Mouse (Mus musculus): ENCODE results near the gene Rgs9. TPM values are rescaled to one million over a fixed set of nuclear protein-coding genes. Genes with fewer than 3 reads are reported as not detected.
"Not testable (repeated sequence)": the region's sequence is repeated elsewhere in the genome, so short reads cannot be mapped to it uniquely, and the experiment has no call there.

Gene Rgs9
- 11.8 and 12.4 TPM in 2 replicates for polyA plus RNA-seq (2015; fragmentation: Nextera tagmentation; extraction: Ambion mirVana)

DNA sequence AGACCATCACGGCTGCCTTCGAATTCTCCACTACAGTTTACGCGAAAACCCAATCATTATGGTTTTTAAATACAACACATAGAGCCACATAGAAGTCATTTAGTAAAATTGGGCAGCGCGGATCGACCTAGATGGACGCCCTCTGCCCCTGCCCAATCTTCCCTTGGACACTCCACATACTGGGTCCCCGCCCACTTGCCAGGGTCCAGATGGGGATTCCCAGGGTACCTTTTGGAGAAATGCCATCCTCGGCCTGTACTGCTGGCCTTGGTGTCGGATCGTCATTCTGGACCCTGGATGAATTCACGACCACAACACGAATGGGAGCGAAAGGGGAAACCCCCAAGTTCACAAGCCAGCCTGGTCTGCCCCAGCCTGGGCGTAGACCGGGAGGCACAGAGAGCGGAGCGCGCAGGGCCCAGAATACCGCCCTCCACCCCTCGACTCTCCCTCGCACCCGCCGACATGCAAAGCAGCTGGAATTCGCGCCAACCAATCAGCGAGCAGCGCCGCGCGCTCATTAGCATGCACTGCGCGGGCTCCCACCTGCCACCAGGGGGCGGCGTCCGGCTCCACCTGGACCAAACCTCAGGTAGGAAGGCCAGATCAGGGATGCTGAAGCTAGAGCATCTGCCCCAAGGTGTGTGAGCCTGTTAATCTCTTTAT lies at the start of gene Rgs9:
Rgs9 (minus strand) TSS at position 420 of the 666 bp plus-strand sequence.
- Histone ChIP-seq H3K9me3 (no peaks in the 10 kb centered on the region), H3K36me3 (no peaks in the 10 kb centered on the region), H3K27me3 (no peaks in the 10 kb centered on the region), H3K27ac (replicated peaks) (peak within 1 kb of the TSS; percentile 55; the same call in 1 of the 2 replicates), H3K9ac (peak within 1 kb of the TSS; percentile 70), H3K4me1 (replicated peaks) (peaks cover 24% of the 10 kb centered on the region), H3K4me3 (peak within 1 kb of the TSS; percentile 61), H3K4me2 (peak within 1 kb of the TSS; percentile 95)
- peak; percentile 96 for ATAC-seq (ENCODE audit: low FRiP score, low read depth)
- WGBS, result 3% methylated on average over 37 of the region's 37 CpGs

DNA sequence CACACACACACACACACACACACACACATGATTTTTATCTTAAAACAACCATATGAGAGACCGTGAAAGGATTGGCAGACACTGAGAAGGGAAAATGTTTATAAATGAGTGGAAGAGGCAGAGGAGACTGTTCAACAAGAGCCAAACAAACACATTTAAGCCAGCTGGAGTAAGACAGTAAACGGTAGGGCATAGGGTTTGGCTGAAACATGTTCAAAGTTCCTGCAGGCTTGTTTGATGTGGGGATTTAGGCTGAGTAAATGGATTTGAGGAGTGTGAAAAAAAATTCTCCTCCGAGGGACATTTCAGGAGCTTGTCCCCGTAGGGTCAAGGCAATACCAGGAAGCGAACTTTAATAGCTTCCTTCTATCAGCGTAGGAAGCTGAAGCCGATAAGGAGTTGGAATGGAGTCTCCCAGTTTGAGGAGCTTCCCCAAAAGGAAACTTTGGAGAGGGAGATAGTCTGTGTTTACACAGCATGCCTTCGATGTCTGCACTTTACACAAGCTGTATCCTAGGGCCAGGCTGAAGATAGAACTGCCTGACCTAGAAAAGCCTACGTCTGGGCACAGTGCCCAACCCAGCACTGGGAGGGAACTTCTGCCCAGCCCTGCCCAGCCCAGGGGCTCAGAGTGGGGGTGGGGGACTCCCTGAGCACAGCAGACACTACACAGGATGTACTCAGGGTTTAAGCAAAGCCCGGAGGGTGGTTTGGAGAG lies 49.5 kb upstream of the Rgs9 start:
- 67% methylated on average over 10 of the region's 10 CpGs for WGBS
- ATAC-seq (ENCODE audit: low FRiP score, low read depth), result peak; percentile 82; the same call in 1 of the 2 replicates

DNA sequence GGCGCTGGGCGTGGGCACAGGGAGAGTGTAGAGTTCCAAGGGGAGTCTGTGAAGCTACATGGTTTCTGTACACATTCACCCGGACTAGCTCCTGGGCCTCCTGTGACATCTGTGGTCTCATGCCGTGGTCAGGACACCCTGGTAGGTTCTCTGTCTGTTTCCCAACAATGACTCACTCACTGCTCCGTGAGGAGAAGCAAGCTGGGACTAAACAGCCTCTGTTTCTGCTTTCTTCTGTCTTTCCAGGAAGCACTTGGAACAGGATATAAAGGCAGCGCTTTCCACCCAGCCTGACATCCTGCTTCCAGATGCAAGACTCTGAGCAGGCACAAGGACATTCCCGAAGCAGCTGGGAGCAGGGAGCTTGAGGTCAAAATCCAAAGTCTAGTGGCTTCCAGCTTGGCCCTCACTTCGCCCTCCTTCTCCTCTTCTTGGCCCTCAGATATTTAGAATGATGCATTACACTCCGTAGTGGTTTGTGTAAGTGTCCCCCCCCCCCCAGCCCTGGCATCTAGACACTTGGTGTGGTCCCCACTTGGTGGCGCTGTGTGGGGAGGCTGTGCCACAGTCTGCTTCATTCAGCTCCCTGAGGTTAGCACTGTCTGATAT lies 46.2 kb upstream of the Rgs9 start:
- Histone ChIP-seq H3K4me1 (replicated peaks) (peaks cover 11% of the 10 kb centered on the region), H3K27ac (replicated peaks) (no peak overlapping the region), H3K9ac (no peak overlapping the region), H3K9me3 (no peaks in the 10 kb centered on the region), H3K27me3 (no peaks in the 10 kb centered on the region), H3K4me3 (no peak overlapping the region), H3K36me3 (no peaks in the 10 kb centered on the region), H3K4me2 (no peak overlapping the region)
- 35% methylated on average over 10 of the region's 10 CpGs for WGBS
- no peak for ATAC-seq (ENCODE audit: low FRiP score, low read depth)

More for the DNA sequence above, 49.5 kb upstream of the Rgs9 start:
- H3K4me2 ChIP-seq, result no peak overlapping the region
- H3K27ac ChIP-seq (replicated peaks), result peak overlapping the region; percentile 68
- no peak overlapping the region for H3K4me3 ChIP-seq
- H3K27me3 ChIP-seq, result no peaks in the 10 kb centered on the region
- H3K4me1 ChIP-seq (replicated peaks), result peaks cover 11% of the 10 kb centered on the region
- H3K9me3 ChIP-seq, result no peaks in the 10 kb centered on the region
- no peaks in the 10 kb centered on the region for H3K36me3 ChIP-seq
- H3K9ac ChIP-seq, result no peak overlapping the region

DNA sequence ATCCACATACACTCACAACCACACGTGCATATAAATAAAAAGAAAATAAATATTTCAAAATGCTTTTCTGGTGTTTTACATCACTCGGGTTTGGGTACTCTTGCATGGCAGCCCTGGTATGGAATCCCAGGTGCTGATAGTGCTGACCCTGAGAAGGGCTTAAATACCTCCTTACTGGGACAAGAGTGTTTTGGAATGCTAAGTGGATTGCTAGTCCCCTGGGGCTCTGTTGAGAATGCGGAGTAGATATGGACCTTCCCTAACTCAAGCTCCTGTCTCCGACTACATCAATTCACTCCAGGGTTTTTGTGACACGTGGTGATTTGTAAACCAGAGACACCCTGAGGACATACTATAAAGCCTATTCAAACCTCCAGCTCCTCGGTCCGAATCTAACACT lies 45.6 kb upstream of the Rgs9 start:
- Histone ChIP-seq H3K27me3 (no peaks in the 10 kb centered on the region), H3K9me3 (no peaks in the 10 kb centered on the region), H3K4me1 (replicated peaks) (peaks cover 11% of the 10 kb centered on the region), H3K4me2 (no peak overlapping the region), H3K4me3 (no peak overlapping the region), H3K36me3 (no peaks in the 10 kb centered on the region), H3K9ac (no peak overlapping the region), H3K27ac (replicated peaks) (no peak overlapping the region)
- WGBS, result 28% methylated on average over 7 of the region's 7 CpGs
- ATAC-seq (ENCODE audit: low FRiP score, low read depth), result no peak

DNA sequence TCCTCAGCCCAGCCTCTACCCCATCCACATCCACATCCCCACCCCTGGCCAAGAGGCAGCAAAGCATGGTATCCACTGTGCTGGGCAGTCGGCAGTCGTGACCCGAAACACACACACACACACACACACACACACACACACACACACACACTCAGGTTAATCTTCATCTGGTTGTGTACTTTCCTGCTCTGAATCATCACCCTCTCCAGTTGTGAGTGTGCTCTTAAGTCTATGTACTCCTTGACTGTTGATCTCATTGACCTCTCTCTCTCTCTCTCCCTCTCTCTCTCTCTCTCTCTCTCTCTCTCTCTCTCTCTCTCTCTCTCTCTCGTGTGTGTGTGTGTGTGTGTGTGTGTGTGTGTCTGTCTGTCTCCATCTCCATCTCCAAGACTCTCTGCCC lies 44.7 kb upstream of the Rgs9 start:
- not testable (repeated sequence) for H3K9me3 ChIP-seq; ATAC-seq (ENCODE audit: low FRiP score, low read depth)
- WGBS, result 74% methylated on average over 4 of the region's 4 CpGs

DNA sequence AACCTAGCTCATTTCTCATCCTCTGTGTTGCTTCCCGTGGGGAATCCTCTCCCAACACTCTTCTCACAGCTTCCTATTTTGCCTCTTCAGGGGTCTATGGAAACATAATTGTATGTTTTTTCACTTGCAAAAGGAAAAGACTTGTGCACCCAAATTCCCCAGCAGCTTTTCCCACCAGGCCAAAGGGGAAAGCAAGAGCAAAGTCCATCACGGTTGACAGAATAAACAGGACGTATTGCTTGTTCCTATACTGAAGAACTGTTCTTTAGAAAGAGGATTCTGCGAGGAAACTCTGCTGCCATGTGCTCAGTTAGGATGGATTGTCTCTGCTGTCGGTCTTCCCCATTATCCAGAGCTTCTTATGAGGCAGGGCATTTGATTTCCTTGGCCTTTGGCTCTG lies 42.6 kb upstream of the Rgs9 start:
- Histone ChIP-seq H3K27me3 (no peaks in the 10 kb centered on the region), H3K4me3 (no peak overlapping the region), H3K9me3 (no peaks in the 10 kb centered on the region), H3K9ac (no peak overlapping the region), H3K4me2 (no peak overlapping the region), H3K4me1 (replicated peaks) (no peaks in the 10 kb centered on the region), H3K27ac (replicated peaks) (no peak overlapping the region), H3K36me3 (no peaks in the 10 kb centered on the region)
- 74% methylated on average over 5 of the region's 5 CpGs for WGBS
- no peak for ATAC-seq (ENCODE audit: low FRiP score, low read depth)

More for the DNA sequence above, 44.7 kb upstream of the Rgs9 start:
- not testable (repeated sequence) for H3K4me2 ChIP-seq; H3K9ac ChIP-seq; H3K4me3 ChIP-seq; H3K27ac ChIP-seq (replicated peaks); H3K36me3 ChIP-seq; H3K4me1 ChIP-seq (replicated peaks); H3K27me3 ChIP-seq

DNA sequence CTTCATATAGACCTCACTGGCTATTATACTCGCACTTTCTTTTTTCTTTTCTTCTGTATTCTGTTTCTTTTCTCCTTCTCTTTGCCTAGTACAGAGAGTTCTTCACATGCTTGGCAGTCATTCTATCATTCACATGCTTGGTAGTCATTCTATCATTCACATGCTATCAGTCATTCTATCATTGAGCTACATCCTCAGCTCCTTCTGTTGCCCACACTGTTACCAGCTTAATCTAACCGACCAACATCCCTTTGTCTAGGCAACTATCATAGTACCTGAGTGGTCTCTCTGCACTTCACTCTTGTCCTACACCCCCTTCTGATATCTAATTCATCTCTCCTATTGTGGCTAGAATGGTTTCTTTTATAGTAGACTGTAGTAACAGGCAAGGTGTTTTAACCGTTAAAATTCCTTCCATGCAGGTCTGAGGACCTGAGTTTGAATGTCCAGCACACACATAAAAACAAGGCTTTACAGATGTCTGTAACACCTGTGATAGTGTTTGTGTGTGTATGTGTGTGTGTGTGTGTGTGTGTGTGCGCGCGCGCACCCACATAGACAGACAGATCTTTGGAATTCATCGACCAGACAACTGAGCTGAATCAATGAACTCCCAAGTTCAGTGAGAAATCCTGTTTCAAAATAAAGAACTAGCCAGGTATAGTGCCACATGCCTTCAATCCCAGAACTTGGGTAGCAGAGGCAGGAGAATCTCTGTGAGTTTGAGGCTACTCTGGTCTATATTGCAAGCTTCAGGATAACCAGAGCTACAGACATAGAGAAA lies 41.4 kb upstream of the Rgs9 start:
- no peak for ATAC-seq (ENCODE audit: low FRiP score, low read depth)
- no peaks in the 10 kb centered on the region for H3K27me3 ChIP-seq
- no peak overlapping the region for H3K9ac ChIP-seq
- WGBS, result 93% methylated on average over 8 of the region's 8 CpGs
- no peaks in the 10 kb centered on the region for H3K4me1 ChIP-seq (replicated peaks)
- no peak overlapping the region for H3K4me3 ChIP-seq
- H3K4me2 ChIP-seq, result no peak overlapping the region
- no peak overlapping the region for H3K27ac ChIP-seq (replicated peaks)
- no peaks in the 10 kb centered on the region for H3K9me3 ChIP-seq
- no peaks in the 10 kb centered on the region for H3K36me3 ChIP-seq

DNA sequence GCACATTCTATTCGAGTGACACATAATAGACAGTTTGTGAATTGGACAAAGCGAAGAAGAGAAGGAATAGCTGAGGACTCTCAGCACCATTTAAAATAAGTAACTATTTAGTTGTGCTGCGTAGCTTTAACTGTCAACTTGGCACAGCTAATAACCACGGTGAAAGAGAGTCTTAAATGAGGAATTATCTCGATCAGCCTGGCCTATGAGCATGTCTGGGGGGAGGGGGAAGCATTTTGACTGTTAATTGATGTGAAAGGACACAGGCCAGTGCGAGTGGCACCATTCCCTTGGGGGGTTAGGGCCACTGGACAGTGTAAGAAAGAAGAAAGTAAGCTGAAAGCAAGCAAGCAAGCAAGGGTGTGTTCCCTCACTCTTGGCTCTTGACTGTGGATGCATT lies 38.0 kb upstream of the Rgs9 start:
- ATAC-seq (ENCODE audit: low FRiP score, low read depth), result no peak
- Histone ChIP-seq H3K4me2 (no peak overlapping the region), H3K36me3 (no peaks in the 10 kb centered on the region), H3K27ac (replicated peaks) (no peak overlapping the region), H3K4me1 (replicated peaks) (peaks cover 5% of the 10 kb centered on the region; the same call in 1 of the 2 replicates), H3K4me3 (no peak overlapping the region), H3K27me3 (no peaks in the 10 kb centered on the region), H3K9ac (no peak overlapping the region), H3K9me3 (no peaks in the 10 kb centered on the region)
- whole genome bisulfite sequencing, result 55% methylated on average over 6 of the region's 6 CpGs

DNA sequence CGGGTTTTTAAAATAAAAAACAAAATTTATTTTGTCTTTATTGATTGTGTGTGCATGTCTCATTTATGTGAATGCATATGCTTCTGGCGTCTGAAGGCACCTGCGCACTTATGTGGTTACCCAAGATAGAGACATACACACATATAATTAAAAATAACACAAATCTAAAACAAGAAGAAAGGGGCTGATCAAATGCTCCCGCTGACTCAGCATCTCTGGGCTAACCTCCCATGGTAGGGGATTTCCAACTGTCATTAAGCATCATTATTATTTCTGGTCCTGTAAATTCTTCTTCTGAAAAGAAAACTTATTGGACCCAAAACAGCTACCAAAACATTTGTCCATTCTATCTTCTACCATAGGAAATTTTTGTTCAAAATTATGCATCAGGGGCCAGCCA lies 36.8 kb upstream of the Rgs9 start:
- WGBS, result 95% methylated on average over 4 of the region's 4 CpGs
- Histone ChIP-seq H3K9ac (no peak overlapping the region), H3K4me2 (no peak overlapping the region), H3K4me3 (no peak overlapping the region), H3K27me3 (no peaks in the 10 kb centered on the region), H3K9me3 (no peaks in the 10 kb centered on the region), H3K4me1 (replicated peaks) (peaks cover 5% of the 10 kb centered on the region; the same call in 1 of the 2 replicates), H3K36me3 (no peaks in the 10 kb centered on the region), H3K27ac (replicated peaks) (no peak overlapping the region)
- ATAC-seq (ENCODE audit: low FRiP score, low read depth), result no peak

DNA sequence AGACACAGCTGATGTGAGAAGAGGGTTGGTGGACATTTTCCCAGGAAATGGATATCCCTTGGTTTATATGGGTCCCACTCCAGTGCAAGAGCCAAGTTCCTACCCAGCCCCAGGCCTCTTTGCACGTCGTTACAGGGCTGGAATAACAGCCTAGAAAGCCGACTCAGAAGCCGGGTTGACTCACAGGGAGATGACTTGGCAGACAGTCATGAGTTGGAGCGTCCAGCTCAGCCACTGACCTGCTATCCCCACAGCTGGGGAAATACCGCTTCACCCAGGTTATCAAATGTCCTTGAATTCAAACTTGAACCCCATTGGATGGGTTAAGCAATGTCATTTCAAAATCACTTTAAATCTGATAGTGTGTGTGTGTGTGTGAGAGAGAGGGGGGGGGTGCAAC lies 34.8 kb upstream of the Rgs9 start:
- Histone ChIP-seq H3K4me2 (no peak overlapping the region), H3K4me1 (replicated peaks) (peaks cover 9% of the 10 kb centered on the region; the same call in 1 of the 2 replicates), H3K27me3 (no peaks in the 10 kb centered on the region), H3K9me3 (no peaks in the 10 kb centered on the region), H3K27ac (replicated peaks) (no peak overlapping the region), H3K9ac (no peak overlapping the region), H3K4me3 (no peak overlapping the region), H3K36me3 (no peaks in the 10 kb centered on the region)
- no peak for ATAC-seq (ENCODE audit: low FRiP score, low read depth)
- 66% methylated on average over 6 of the region's 6 CpGs for WGBS

DNA sequence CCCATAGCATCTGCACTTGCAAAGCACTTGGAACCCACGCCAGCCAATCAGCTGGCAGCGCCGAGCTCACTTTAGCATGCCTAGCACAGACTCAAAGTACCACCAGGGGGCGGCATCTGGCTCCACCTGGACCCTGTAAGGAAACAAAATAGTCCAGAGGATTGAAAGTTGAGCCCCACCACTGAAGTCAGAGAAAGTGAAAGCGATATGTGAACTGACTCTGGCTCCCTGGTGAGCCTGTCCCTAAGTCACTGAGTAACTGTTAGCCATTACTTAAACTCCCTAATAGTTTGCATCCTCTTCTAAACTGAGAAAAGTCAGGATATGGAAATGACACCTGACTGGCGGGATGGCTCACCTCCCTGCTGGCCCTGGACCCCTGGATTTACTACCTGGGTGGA lies 33.5 kb upstream of the Rgs9 start:
- 9% methylated on average over 6 of the region's 6 CpGs for WGBS
- H3K9ac ChIP-seq, result no peak overlapping the region
- no peaks in the 10 kb centered on the region for H3K27me3 ChIP-seq
- peaks cover 17% of the 10 kb centered on the region for H3K4me1 ChIP-seq (replicated peaks)
- H3K9me3 ChIP-seq, result no peaks in the 10 kb centered on the region
- H3K36me3 ChIP-seq, result no peaks in the 10 kb centered on the region
- peak; percentile 90 for ATAC-seq (ENCODE audit: low FRiP score, low read depth)
- peak overlapping the region; percentile 41 for H3K4me2 ChIP-seq
- no peak overlapping the region for H3K27ac ChIP-seq (replicated peaks)
- H3K4me3 ChIP-seq, result no peak overlapping the region

Measured in hindbrain, embryonic 15.5 days (tissue).